Mouse (Mus musculus) limb, embryonic 12.5 days (tissue): ENCODE measurements around the gene Wdfy3. TPM values are rescaled to one million over a fixed set of nuclear protein-coding genes. Genes with fewer than 3 reads are reported as not detected.
"Not testable (repeated sequence)": the region's sequence is repeated elsewhere in the genome, so short reads cannot be mapped to it uniquely, and the experiment has no call there.

Source experiments
- ATAC-seq: fragments of 200-750 bp; cut with Nextera tagmentation; 2 replicates; pipeline ENCODE4 v1.8.0; 2017; ENCODE audit warnings: low read depth, moderate TSS enrichment; ENCODE audit not compliant: insufficient number of reproducible peaks, insufficient read depth, low FRiP score, low TSS enrichment
- H3K27ac ChIP-seq: fragments of 300-500 bp; sonication (generic); 2 replicates; pipeline ENCODE4 v1.5.1; 2016; ENCODE audit warnings: mild to moderate bottlenecking, moderate library complexity
- H3K27me3 ChIP-seq: fragments of 300-500 bp; sonication (generic); 2 replicates; pipeline ENCODE4 v1.6.1; 2016; ENCODE audit warnings: mild to moderate bottlenecking, moderate library complexity
- H3K36me3 ChIP-seq: fragments of 300-500 bp; sonication (generic); 2 replicates; pipeline ENCODE4 v1.6.1; 2016; ENCODE audit warnings: mild to moderate bottlenecking, moderate library complexity
- H3K4me1 ChIP-seq: fragments of 300-500 bp; sonication (generic); replicated peaks from 2 replicates; pipeline ENCODE4 v1.6.1; 2016
- H3K4me2 ChIP-seq: fragments of 300-500 bp; sonication (generic); 2 replicates; pipeline ENCODE4 v1.6.1; 2016; ENCODE audit warnings: mild to moderate bottlenecking, moderate library complexity
- H3K4me3 ChIP-seq: fragments of 300-500 bp; sonication (generic); replicated peaks from 2 replicates; pipeline ENCODE4 v1.5.1; 2016; ENCODE audit warnings: mild to moderate bottlenecking
- H3K9ac ChIP-seq: fragments of 300-500 bp; sonication (generic); replicated peaks from 2 replicates; pipeline ENCODE4 v1.6.1; 2016; ENCODE audit warnings: mild to moderate bottlenecking, moderate library complexity
- H3K9me3 ChIP-seq: fragments of 300-500 bp; sonication (generic); 2 replicates; pipeline ENCODE4 v1.6.1; 2016; ENCODE audit warnings: mild to moderate bottlenecking, moderate library complexity
- WGBS: fragments of 180-500 bp; shearing (Covaris S2); methylation state at CpG from one replicate; pipeline ENCODE4 v1.1.7; 2016; 5-methylcytosine and 5-hydroxymethylcytosine counted together
- polyA plus RNA-seq: library from polyadenylated mRNA; unstranded; fragments of >200 nt; fragmentation: Nextera tagmentation; extraction: Ambion mirVana; gene quantifications from 2 replicates; pipeline ENCODE4 v1.2.1, GENCODE M21; 2016

Gene Wdfy3
- 20.5 and 22.2 TPM in 2 replicates for polyA plus RNA-seq

DNA sequence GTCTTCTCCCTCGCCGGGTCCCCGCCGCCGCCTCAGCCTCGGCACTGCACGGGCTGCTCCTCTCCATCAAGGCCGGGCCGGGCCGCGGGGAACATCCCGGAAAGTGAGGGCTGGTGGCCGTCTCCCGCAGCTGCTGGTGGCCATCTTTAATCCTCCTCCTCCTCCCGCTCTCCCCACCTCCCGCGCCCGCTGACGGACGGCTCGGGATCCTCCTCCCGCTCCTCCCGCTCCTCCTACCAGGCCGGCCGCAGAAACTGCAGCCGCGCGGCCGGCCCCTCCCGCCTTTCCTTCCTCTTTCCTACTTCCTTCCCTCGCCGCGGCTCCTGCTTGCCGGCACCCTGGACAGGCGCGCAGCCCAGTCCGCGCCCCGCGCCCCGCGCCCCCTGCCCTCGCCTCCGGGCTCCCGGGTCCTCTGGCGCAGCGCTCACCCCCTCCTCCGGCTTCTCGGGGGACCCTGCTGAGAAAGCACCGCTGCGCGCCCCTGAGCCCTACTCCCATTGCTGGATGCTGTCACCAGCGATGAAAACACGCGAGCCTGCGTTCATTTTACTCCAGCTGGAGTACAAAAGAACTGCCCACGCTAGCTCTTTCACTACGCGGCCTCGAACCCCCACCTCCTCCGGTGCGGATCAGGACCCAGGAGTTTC is at the start of gene Wdfy3:
Wdfy3 (minus strand) TSS at position 155 of the 647 bp plus-strand sequence.
- Histone ChIP-seq H3K9ac (peak within 1 kb of the TSS; percentile 99), H3K4me1 (peaks cover 40% of the 10 kb centered on the region)
- ATAC-seq, result peak; percentile 88

DNA sequence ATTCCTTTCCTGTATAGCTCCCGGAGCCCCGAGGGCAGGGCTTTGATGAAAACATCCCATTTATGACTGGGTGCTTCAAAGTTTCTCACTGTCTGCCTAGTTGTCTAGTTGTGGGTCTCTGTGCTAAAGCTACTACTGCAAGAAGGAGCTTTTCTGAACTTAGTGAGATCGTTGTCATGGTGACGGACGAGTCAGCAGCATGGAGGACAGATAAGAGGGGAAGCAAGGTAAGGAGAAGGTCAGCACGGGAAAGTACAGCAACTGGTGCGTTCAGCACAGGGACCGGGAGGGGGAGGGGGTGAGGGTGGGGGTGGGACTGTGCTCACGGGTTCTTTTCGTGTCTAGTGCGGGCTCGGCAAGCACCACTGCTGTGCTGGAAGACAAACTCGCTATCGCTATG is 43.3 kb upstream of the Wdfy3 start:
- Histone ChIP-seq H3K27ac (no peak overlapping the region), H3K4me2 (peak overlapping the region; percentile 29; the same call in 1 of the 2 replicates), H3K27me3 (no peaks in the 10 kb centered on the region), H3K9me3 (no peaks in the 10 kb centered on the region), H3K36me3 (no peaks in the 10 kb centered on the region), H3K9ac (no peak overlapping the region), H3K4me3 (no peak overlapping the region), H3K4me1 (peaks cover 5% of the 10 kb centered on the region; the same call in 1 of the 2 replicates)
- 52% methylated on average over 14 of the region's 14 CpGs for WGBS
- no peak for ATAC-seq

More for the DNA sequence above, at the start of gene Wdfy3:
- Histone ChIP-seq H3K27ac (peak within 1 kb of the TSS; percentile 98), H3K4me2 (peak within 1 kb of the TSS; percentile 66), H3K27me3 (no peaks in the 10 kb centered on the region), H3K36me3 (peaks cover 11% of the 10 kb centered on the region; the same call in 1 of the 2 replicates), H3K9me3 (no peaks in the 10 kb centered on the region), H3K4me3 (peak within 1 kb of the TSS; percentile 95)
- under 1% methylated on average over 61 of the region's 62 CpGs for WGBS

DNA sequence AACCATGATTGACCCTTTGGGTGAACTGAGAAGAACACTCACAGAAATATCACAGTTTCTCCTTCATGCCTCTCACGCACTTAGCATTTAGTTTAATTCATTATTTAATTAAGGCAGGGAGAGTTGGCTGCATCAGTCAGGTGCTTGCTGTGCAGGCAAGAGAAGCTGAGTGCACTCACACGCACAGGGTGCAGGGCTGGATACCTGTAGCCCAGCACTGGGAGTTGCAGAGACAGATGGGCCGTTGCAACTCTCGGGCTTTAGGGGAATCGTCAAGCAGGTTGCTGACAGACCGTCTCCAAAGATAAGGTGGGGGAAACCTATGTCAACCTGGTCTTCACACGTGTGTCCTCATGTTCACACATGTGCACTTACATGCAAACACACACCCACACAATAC is 42.3 kb upstream of the Wdfy3 start:
- ATAC-seq, result no peak
- H3K27me3 ChIP-seq, result no peaks in the 10 kb centered on the region
- 81% methylated on average over 7 of the region's 7 CpGs for WGBS
- no peaks in the 10 kb centered on the region for H3K9me3 ChIP-seq
- no peak overlapping the region for H3K4me3 ChIP-seq
- no peak overlapping the region for H3K27ac ChIP-seq
- peaks cover 5% of the 10 kb centered on the region; the same call in 1 of the 2 replicates for H3K4me1 ChIP-seq
- H3K4me2 ChIP-seq, result no peak overlapping the region
- no peaks in the 10 kb centered on the region for H3K36me3 ChIP-seq
- H3K9ac ChIP-seq, result no peak overlapping the region

DNA sequence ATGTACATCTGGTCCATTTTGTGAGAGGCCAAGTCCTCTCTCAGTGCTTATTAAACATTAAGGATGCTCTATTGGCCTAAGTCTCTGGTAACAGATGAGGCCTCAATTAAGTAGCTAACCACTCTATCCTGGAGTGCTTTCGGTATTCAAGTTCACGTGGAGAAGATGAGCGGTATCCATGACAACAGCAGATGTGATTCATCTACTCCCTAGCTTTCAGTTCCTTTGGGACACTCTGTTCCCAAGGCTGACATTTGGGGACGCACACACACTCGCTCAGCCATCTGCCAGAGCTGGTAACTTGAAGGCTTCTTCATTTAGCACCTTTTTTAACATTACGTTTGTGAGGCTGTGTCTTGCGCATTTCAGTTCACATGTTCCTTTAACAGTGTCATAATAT is 40.3 kb upstream of the Wdfy3 start:
- Histone ChIP-seq H3K4me3 (no peak overlapping the region), H3K9me3 (no peaks in the 10 kb centered on the region), H3K36me3 (no peaks in the 10 kb centered on the region), H3K27ac (no peak overlapping the region), H3K4me2 (no peak overlapping the region), H3K9ac (no peak overlapping the region), H3K4me1 (peaks cover 5% of the 10 kb centered on the region; the same call in 1 of the 2 replicates), H3K27me3 (no peaks in the 10 kb centered on the region)
- no peak for ATAC-seq
- 91% methylated on average over 7 of the region's 7 CpGs for WGBS

DNA sequence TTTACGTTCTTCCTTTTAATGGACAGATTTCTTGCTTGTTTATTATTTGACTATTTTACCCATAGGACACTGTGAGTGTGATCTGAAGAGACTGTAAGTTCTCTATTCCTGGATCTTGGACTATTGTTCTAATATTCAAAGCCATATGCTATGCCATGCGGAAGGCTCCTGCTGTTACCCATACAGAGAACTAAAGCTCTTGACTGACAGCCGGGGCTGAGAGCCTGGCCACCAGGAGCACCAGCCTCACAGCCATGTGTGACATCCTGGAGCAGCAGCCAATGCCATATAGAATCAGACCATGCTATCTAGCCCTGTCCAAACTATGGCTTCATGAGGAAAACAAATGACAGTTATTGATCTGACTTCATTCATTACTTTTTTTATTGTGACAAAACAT is 36.2 kb upstream of the Wdfy3 start:
- H3K27ac ChIP-seq, result no peak overlapping the region
- no peak overlapping the region for H3K9ac ChIP-seq
- no peaks in the 10 kb centered on the region for H3K4me1 ChIP-seq
- 75% methylated on average over 3 of the region's 3 CpGs for WGBS
- no peaks in the 10 kb centered on the region for H3K27me3 ChIP-seq
- H3K4me3 ChIP-seq, result no peak overlapping the region
- no peak for ATAC-seq
- no peaks in the 10 kb centered on the region for H3K9me3 ChIP-seq
- H3K4me2 ChIP-seq, result no peak overlapping the region
- H3K36me3 ChIP-seq, result no peaks in the 10 kb centered on the region

DNA sequence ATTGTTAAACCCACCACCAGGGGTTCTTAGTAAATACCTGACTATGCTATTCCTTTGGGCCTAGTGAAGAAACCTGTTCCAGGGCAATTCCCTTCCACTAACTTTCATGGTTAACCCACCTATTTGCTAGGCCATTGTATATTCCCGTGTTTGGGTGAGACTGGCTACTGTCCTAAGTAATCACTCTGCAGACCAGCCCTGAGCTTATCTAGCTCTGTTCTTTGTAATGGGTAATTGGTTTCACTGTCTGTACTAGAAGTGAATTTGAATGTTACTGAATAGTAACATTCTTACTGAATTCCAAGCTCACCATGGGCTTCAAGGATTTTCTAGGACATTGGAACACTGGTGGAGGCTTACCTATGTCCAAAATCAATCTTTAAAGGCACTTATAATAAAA is 32.1 kb upstream of the Wdfy3 start:
- not testable (repeated sequence) for H3K9ac ChIP-seq, ATAC-seq, H3K4me2 ChIP-seq, H3K4me1 ChIP-seq, H3K27me3 ChIP-seq, H3K4me3 ChIP-seq, H3K9me3 ChIP-seq, H3K27ac ChIP-seq, H3K36me3 ChIP-seq
- WGBS, result 93% methylated on average over 1 of the region's 1 CpGs

DNA sequence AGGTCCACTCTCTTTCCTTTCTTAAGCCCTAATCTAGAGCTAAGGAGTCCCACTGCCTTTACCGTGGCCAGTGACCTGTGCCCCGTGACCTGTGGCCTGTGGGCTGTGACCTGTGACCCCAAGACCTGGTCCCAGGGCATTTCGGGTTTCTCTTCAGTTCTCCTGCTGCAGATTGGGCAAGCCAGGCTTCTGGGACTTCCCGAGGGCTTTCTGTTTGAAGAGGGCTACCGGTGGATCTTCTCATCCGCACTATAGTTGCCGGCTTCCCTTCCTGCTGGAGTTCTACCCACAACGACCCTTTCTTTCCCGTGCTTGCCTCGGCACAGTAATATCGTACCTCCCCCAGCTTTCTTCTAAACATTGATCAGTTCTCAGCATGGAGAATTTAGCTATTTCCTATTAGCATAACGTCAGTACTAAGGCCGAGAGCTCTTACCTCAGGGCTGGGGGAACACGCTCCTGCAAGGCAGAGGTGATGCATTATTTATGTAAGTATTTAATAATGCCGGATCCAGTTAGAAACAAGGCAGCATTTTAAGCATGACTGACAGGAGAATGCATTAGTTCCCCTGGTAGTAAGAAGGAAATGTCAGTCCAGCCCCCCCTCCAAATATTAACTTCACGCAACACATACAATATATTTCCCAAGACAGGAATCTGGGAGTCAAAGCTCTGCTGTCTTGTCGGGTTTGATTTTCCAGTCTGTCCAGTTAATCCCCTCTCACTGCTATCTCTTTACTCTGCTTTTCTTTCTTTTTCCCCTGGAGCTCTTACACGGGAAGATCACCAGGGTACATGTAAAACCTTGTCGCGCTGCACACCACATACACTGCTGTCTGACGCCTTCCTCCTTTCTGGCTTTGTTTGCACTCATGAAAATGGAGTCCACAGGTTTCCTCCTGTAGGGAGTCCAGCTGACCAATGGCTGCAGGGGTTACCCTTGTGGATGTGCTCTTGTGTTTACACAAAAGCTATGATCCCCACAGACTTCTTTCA is 30.8 kb upstream of the Wdfy3 start:
- WGBS, result 77% methylated on average over 21 of the region's 21 CpGs
- no peak overlapping the region for H3K4me2 ChIP-seq
- no peak overlapping the region for H3K4me3 ChIP-seq
- no peak overlapping the region for H3K27ac ChIP-seq
- no peak for ATAC-seq
- no peaks in the 10 kb centered on the region for H3K36me3 ChIP-seq
- H3K9ac ChIP-seq, result no peak overlapping the region
- no peaks in the 10 kb centered on the region for H3K9me3 ChIP-seq
- H3K4me1 ChIP-seq, result no peaks in the 10 kb centered on the region
- H3K27me3 ChIP-seq, result no peaks in the 10 kb centered on the region

DNA sequence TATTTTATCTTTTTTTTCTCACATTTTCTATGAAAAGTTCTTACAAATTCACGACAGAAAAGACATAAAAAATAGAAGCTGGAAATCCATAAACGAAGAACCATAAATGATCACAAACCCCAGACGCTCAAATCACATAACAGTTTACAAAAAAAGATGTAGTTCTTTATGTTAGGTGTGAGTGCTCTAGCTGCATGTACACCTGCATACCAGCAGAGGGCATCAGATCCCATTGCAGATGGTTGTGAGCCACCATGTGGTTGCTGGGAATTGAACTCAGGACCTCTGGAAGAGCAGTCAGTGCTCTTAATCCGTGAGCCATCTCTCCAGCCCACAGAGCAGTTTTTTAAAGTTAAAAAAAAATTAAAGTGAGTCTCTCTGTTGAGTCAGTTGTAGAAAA is 25.9 kb upstream of the Wdfy3 start:
- Histone ChIP-seq H3K27ac (no peak overlapping the region), H3K4me2 (no peak overlapping the region), H3K4me1 (no peaks in the 10 kb centered on the region), H3K36me3 (no peaks in the 10 kb centered on the region), H3K9ac (no peak overlapping the region), H3K9me3 (no peaks in the 10 kb centered on the region), H3K27me3 (no peaks in the 10 kb centered on the region), H3K4me3 (no peak overlapping the region)
- 84% methylated on average over 4 of the region's 4 CpGs for WGBS
- no peak for ATAC-seq

DNA sequence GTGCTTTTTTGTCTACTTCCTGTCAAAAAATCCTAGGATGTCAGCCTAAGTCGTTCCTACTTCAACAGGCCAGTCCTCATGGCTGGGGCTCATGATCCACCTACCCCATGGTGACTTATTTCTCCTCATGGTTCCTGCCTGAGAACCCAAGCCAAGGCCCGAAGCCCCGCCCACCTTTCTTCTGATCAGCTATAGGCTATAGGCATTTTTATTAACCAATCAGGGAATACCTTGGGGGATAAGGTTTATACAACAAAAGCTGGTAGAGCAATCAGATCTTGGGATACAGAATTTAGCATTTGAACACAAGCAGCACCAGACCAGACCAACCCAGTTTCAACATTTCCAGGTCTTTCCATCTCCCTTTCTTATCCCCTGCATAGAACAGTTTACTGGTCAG is 21.0 kb upstream of the Wdfy3 start:
- Histone ChIP-seq H3K27me3 (no peaks in the 10 kb centered on the region), H3K4me2 (no peak overlapping the region), H3K4me3 (no peak overlapping the region), H3K27ac (no peak overlapping the region), H3K4me1 (no peaks in the 10 kb centered on the region), H3K9me3 (no peaks in the 10 kb centered on the region), H3K9ac (no peak overlapping the region), H3K36me3 (no peaks in the 10 kb centered on the region)
- 83% methylated on average over 3 of the region's 3 CpGs for WGBS
- no peak for ATAC-seq

DNA sequence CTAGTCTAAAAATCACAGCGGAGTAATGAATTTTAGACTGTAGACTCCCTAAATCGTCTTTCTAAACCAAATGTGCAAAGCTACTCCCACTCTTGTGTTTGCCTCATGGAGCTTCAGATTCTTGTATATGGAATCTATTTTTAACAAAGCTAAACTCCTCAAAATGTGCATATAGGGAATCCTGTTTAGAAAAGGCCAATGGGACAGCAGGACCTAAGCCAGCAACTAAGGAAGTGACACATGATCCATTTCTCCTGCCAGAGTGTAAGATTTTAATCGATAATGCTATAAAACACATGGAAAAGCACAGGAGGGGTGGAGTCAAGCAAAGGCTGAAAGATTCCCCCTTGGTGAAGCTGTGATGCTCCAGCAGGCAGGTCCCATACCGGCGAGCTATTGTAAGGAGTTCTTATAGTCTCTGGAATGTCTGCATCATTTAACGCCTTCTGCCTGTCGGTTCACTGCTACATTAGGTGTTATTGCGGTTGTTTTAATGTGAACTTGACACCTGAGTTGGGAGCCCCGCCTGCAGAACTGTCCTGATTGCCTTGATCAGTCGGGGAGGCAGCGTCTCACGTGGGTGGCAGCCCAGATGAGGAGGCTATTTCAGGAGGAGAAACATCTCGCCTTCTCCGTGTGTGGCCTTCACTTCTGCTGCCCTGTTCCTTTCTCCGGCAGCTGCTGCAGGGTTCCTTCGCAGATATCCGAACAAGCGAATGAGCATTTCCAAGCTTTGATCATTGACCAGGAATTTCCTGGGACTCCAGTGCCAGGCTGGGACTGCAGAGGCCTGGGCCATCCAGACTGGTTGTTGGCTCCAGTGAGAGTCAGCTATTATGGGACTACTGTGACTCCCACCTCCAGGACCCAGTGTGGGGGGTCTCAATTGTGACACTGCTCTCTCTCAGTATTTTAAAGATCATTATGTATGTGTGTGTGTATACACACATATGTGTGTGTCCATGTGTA is 15.3 kb upstream of the Wdfy3 start:
- Histone ChIP-seq H3K4me1 (peaks cover 7% of the 10 kb centered on the region), H3K4me2 (peak overlapping the region; percentile 34), H3K9ac (no peak overlapping the region), H3K36me3 (no peaks in the 10 kb centered on the region), H3K27me3 (no peaks in the 10 kb centered on the region; the same call in 1 of the 2 replicates), H3K27ac (no peak overlapping the region), H3K9me3 (peaks cover 2% of the 10 kb centered on the region; the same call in 1 of the 2 replicates), H3K4me3 (no peak overlapping the region)
- no peak for ATAC-seq
- 21% methylated on average over 18 of the region's 18 CpGs for WGBS
